Mouse (Mus musculus) heart, embryonic 16.5 days (tissue): ENCODE results near the gene Rbms1. TPM values are rescaled to one million over a fixed set of nuclear protein-coding genes. Genes with fewer than 3 reads are reported as not detected.

Experiments used
- ATAC-seq: fragments of 200-750 bp; cut with Nextera tagmentation; replicated peaks from 2 replicates; pipeline ENCODE4 v1.8.0; 2017; ENCODE audit warnings: moderate number of reproducible peaks; ENCODE audit not compliant: insufficient read depth, low FRiP score; ENCODE audit errors: extremely low read depth
- H3K27ac ChIP-seq: fragments of 300-500 bp; sonication (generic); 2 replicates; pipeline ENCODE4 v1.5.1; 2014; ENCODE audit warnings: mild to moderate bottlenecking, low read length, control low read depth, moderate library complexity
- H3K27me3 ChIP-seq: fragments of 300-500 bp; sonication (generic); 2 replicates; pipeline ENCODE4 v1.6.1; 2014; ENCODE audit warnings: low read length, mixed read lengths; ENCODE audit not compliant: control insufficient read depth, insufficient read depth
- H3K36me3 ChIP-seq: fragments of 300-500 bp; sonication (generic); 2 replicates; pipeline ENCODE4 v1.6.1; 2014; ENCODE audit not compliant: control insufficient read depth, insufficient read depth
- H3K4me1 ChIP-seq: fragments of 300-500 bp; sonication (generic); 2 replicates; pipeline ENCODE4 v1.6.1; 2014; ENCODE audit warnings: low read length, mixed read lengths; ENCODE audit not compliant: control insufficient read depth, insufficient read depth
- H3K4me2 ChIP-seq: fragments of 300-500 bp; sonication (generic); 2 replicates; pipeline ENCODE4 v1.6.1; 2014; ENCODE audit warnings: low read depth, mild to moderate bottlenecking, control low read depth, low read length
- H3K4me3 ChIP-seq: fragments of 300-500 bp; sonication (generic); 2 replicates; pipeline ENCODE4 v1.5.1; 2014; ENCODE audit warnings: mild to moderate bottlenecking, control low read depth, low read length
- H3K9ac ChIP-seq: fragments of 300-500 bp; sonication (generic); 2 replicates; pipeline ENCODE4 v1.6.1; 2014; ENCODE audit warnings: low read length, control low read depth
- H3K9me3 ChIP-seq: fragments of 300-500 bp; sonication (generic); replicated peaks from 2 replicates; pipeline ENCODE4 v1.6.1; 2016; ENCODE audit warnings: low read length; ENCODE audit not compliant: control insufficient read depth
- WGBS: fragments of 180-500 bp; shearing (Covaris S2); extraction: QIAGEN DNeasy Blood & Tissue Kit; methylation state at CpG from one replicate; pipeline ENCODE4 v1.1.7; 2014; 5-methylcytosine and 5-hydroxymethylcytosine counted together
- polyA plus RNA-seq: library from polyadenylated mRNA; unstranded; fragments of >200 nt; fragmentation: Nextera tagmentation; extraction: Ambion mirVana; gene quantifications from 2 replicates; pipeline ENCODE4 v1.2.1, GENCODE M21; 2015

Gene Rbms1
- polyA plus RNA-seq, 1 experiment from 2014 or later = 102 TPM

DNA sequence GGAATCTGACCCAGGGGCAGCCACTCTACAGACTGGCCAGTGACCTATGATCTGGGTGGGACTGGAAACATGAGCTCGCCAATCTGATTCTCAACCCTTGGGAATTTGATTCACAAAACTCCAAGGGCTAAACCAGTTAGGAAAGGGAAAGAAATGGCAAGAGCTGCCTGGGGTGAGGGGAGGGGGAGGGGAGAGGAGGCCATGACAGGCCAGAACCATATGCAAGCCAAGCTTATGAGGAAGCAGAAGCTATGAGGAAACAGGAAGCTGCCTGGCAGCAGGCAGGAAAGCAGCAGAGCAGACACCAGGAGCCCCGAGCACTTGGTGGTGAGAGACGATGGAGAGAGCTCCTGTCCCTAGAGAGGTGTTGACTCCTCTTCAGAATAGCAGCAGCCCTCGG is 79.1 kb downstream of the Rbms1 start:
- no peaks in the 10 kb centered on the region for H3K36me3 ChIP-seq
- no peak overlapping the region for H3K4me3 ChIP-seq
- H3K27ac ChIP-seq = peak overlapping the region; percentile 30
- peaks cover 31% of the 10 kb centered on the region for H3K4me1 ChIP-seq
- no peaks in the 10 kb centered on the region for H3K9me3 ChIP-seq
- H3K27me3 ChIP-seq = no peaks in the 10 kb centered on the region
- 33% methylated on average over 4 of the region's 4 CpGs for WGBS
- ATAC-seq = no peak
- H3K9ac ChIP-seq = no peak overlapping the region
- no peak overlapping the region for H3K4me2 ChIP-seq

DNA sequence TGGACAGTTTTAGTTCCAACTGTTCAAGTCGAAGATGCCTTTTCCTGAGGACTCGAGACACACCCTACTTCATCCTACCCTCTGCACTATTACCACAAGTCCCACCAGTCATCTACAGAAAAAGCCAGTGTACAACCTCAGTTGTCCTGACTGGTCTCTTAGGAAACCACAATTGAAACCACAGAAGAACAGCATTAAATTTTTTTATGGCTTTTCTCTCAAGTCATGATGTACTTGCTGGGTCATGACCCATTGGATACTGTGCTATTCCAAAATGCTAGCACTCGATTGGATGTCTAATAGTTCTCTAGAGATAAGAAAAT is 80.0 kb downstream of the Rbms1 start:
- WGBS = 69% methylated on average over 3 of the region's 3 CpGs
- 0 out of 2 replicates have a peak, but pooled peaks cover 3% of the 10 kb centered on the region for H3K36me3 ChIP-seq
- no peaks in the 10 kb centered on the region for H3K27me3 ChIP-seq
- no peak for ATAC-seq
- H3K4me3 ChIP-seq = no peak overlapping the region
- H3K27ac ChIP-seq = no peak overlapping the region
- no peaks in the 10 kb centered on the region for H3K9me3 ChIP-seq
- peaks cover 37% of the 10 kb centered on the region for H3K4me1 ChIP-seq
- H3K9ac ChIP-seq = no peak overlapping the region
- H3K4me2 ChIP-seq = no peak overlapping the region

DNA sequence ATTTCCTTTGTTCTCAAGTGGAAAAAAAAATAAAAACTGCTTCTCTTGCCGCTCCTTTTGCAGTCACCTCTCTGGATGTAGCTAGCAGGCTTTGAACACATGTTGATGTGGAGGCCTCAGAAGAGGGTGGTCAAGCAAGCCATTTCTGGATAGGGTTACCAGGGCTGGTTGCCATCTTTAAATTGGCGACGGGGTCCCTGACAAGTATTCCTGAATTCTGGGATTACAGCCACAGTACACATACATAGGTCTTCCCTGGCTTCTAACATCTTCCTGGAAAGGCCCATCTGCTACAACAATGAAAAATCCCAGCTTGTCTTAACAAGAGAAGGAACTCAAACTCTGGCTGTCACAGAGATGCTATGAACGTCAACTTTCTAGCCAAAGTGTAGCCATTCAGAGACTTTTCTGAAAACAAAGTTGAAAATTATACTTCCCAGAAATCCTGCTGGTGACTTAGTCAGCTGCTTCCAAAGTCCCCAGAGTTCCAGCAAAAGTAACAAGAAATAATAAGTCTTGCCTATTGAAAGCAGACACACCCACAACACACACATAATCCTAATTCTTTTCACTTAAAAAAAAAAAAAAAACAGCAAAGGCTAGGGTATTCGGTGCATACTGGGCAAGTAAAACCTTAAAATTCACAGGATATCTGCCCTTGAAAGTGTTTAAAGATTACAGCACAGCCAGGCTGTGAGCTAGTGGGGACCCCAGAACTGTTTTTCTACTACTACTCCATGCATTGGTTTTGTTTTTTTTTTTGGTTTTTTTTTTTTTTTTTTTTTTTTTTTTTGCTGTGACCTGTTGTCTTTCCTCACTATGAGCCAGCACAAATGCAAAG is 80.6 kb downstream of the Rbms1 start:
- no peaks in the 10 kb centered on the region for H3K9me3 ChIP-seq
- WGBS = 52% methylated on average over 5 of the region's 5 CpGs
- ATAC-seq = no peak
- H3K4me2 ChIP-seq = no peak overlapping the region
- H3K9ac ChIP-seq = no peak overlapping the region; the same call in 1 of the 2 replicates
- peaks cover 42% of the 10 kb centered on the region for H3K4me1 ChIP-seq
- H3K27ac ChIP-seq = peak overlapping the region; percentile 89
- no peak overlapping the region for H3K4me3 ChIP-seq
- no peaks in the 10 kb centered on the region for H3K27me3 ChIP-seq
- H3K36me3 ChIP-seq = 0 out of 2 replicates have a peak, but pooled peaks cover 3% of the 10 kb centered on the region

GRCm38 (mm10) chr2:60881571-60882041 is 81.4 kb downstream of the Rbms1 start:
- Histone ChIP-seq H3K4me1 (peaks cover 50% of the 10 kb centered on the region), H3K9me3 (no peaks in the 10 kb centered on the region), H3K27me3 (no peaks in the 10 kb centered on the region), H3K4me3 (peak overlapping the region; percentile 95), H3K27ac (peak overlapping the region; percentile 89), H3K4me2 (peak overlapping the region; percentile 87), H3K9ac (peak overlapping the region; percentile 98), H3K36me3 (0 out of 2 replicates have a peak, but pooled peaks cover 3% of the 10 kb centered on the region)
- WGBS = 2% methylated on average over 27 of the region's 27 CpGs
- no peak; the same call in 1 of the 2 replicates for ATAC-seq

GRCm38 (mm10) chr2:60880789-60881570 is 82.0 kb downstream of the Rbms1 start:
- H3K9ac ChIP-seq = peak overlapping the region; percentile 98
- H3K9me3 ChIP-seq = no peaks in the 10 kb centered on the region
- H3K4me1 ChIP-seq = peaks cover 55% of the 10 kb centered on the region
- peak overlapping the region; percentile 87 for H3K4me2 ChIP-seq
- peak overlapping the region; percentile 95 for H3K4me3 ChIP-seq
- ATAC-seq = peak; percentile 88
- peak overlapping the region; percentile 89 for H3K27ac ChIP-seq
- H3K27me3 ChIP-seq = no peaks in the 10 kb centered on the region
- 0 out of 2 replicates have a peak, but pooled peaks cover 3% of the 10 kb centered on the region for H3K36me3 ChIP-seq
- under 1% methylated on average over 68 of the region's 104 CpGs for WGBS

DNA sequence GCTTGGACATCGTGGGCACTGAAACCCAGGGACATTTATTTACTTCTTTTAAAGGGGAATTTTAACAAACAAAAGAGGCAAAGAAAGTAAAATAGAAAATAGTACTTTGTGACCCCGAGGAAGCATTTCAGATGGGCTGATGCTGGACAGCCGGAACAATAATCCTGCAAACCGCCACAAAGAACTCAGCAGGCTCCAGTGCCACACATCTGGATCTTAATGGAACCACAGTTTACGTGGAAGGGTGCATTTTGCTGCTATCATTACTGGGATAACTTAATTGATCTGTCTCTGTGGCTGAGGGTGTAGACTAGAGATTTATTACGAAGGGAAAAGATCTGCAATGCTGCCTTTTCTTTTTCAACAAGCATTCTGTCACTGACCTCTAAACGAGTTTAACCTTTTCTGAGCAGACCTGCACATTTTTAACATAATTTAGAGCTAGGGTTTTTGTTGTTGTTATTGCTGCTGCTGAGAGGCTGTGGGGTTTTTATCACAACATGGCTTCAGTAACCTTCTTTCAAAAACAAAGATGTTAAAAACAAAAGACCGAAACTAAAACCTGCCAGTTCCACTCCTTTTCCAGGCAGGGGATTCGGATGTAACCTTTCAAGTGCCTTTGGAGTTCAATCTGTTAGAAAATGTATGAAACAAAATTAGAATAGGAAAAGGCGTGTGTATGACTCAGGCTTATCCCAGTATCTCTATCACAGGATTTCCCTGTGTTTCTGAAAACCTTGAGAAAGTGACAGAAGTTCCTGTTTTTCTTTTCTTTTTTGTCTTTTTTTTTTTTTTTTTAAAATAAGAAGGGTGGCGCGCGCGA is 82.8 kb downstream of the Rbms1 start:
- Histone ChIP-seq H3K4me1 (peaks cover 62% of the 10 kb centered on the region), H3K4me3 (peak overlapping the region; percentile 95), H3K27ac (peak overlapping the region; percentile 89), H3K36me3 (0 out of 2 replicates have a peak, but pooled peaks cover 3% of the 10 kb centered on the region), H3K9ac (peak overlapping the region; percentile 98), H3K9me3 (no peaks in the 10 kb centered on the region), H3K4me2 (peak overlapping the region; percentile 87), H3K27me3 (no peaks in the 10 kb centered on the region)
- no peak for ATAC-seq
- WGBS = 13% methylated on average over 14 of the region's 14 CpGs

DNA sequence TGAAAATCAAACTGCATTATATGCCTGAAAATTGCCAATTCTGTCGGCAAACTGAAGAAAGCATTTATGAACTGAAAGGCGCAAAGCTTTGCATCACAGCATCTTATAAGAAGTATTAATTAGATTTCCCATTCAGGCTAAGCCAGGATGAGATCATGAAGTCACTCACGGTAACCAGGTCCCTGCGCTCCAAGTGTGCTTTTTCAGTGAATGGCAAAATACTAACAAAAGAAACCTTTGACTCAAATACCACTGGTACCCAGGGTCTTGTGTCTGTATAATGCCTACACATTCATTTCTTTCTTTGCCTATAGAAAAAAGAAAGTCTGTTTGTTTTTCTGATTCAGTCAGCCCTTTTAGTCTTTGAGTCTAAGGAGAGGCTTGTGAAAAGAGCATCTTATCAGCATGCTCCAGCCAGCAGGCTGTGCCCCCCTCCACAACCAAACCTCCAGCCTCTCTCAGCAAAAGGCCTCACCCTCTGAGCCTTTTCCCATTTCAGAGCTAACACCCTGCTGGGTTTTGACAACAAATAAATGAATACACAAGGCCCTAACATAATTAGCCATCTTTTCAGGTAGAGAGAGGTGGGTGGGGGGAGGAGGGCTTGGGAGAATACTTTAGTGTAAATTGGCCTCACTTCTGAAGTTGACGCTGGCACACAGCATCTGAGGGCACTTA is 83.7 kb downstream of the Rbms1 start:
- Histone ChIP-seq H3K4me1 (peaks cover 66% of the 10 kb centered on the region), H3K9me3 (no peaks in the 10 kb centered on the region), H3K9ac (peak overlapping the region; percentile 98), H3K36me3 (0 out of 2 replicates have a peak, but pooled peaks cover 3% of the 10 kb centered on the region), H3K4me2 (peak overlapping the region; percentile 87), H3K27me3 (no peaks in the 10 kb centered on the region), H3K4me3 (peak overlapping the region; percentile 95), H3K27ac (peak overlapping the region; percentile 89)
- 65% methylated on average over 5 of the region's 5 CpGs for WGBS
- no peak for ATAC-seq
